Mouse (Mus musculus) testis, adult 2 months (tissue): ENCODE data around the gene Grap. TPM values are rescaled to one million over a fixed set of nuclear protein-coding genes. Genes with fewer than 3 reads are reported as not detected.
A peak's percentile ranks its signal among the peaks of the same experiment; 100 is the strongest.

ENCODE experiments used
- H3K27ac ChIP-seq: fragments of 200-500 bp; 2 replicates; pipeline ENCODE4 v1.5.1; 2012; ENCODE audit warnings: low read depth, low read length; ENCODE audit not compliant: control insufficient read depth, insufficient read depth
- H3K27me3 ChIP-seq: fragments of 200-500 bp; 2 replicates; pipeline ENCODE4 v1.6.1; 2012; ENCODE audit warnings: mild to moderate bottlenecking, low read length, moderate library complexity; ENCODE audit not compliant: control insufficient read depth, insufficient read depth
- H3K36me3 ChIP-seq: fragments of 200-500 bp; 2 replicates; pipeline ENCODE4 v1.6.1; 2012; ENCODE audit warnings: mild to moderate bottlenecking, low read length; ENCODE audit not compliant: control insufficient read depth, insufficient read depth
- H3K4me1 ChIP-seq: fragments of 200-500 bp; 2 replicates; pipeline ENCODE4 v1.6.1; 2012; ENCODE audit warnings: low read length; ENCODE audit not compliant: control insufficient read depth, insufficient read depth
- H3K4me3 ChIP-seq: fragments of 200-500 bp; 2 replicates; pipeline ENCODE4 v1.5.1; 2012; ENCODE audit warnings: low read depth, mild to moderate bottlenecking, low read length, moderate library complexity, mixed read lengths; ENCODE audit not compliant: control insufficient read depth
- CTCF ChIP-seq: fragments of 200-500 bp; IDR thresholded peaks from 2 replicates; pipeline ENCODE4 v1.5.1; 2012; ENCODE audit warnings: low read depth, mild to moderate bottlenecking, inconsistent platforms, low read length, moderate library complexity; ENCODE audit not compliant: control insufficient read depth, insufficient read depth, insufficient replicate concordance
- POLR2A ChIP-seq: fragments of 200-500 bp; IDR thresholded peaks from 2 replicates; pipeline ENCODE4 v1.6.1; 2012; ENCODE audit warnings: low read depth, mild to moderate bottlenecking, inconsistent platforms, low read length, moderate library complexity; ENCODE audit not compliant: control insufficient read depth
- polyA plus RNA-seq: library from polyadenylated mRNA; depleted of rRNA; stranded (reverse); fragments of >200 nt; gene quantifications from 2 replicates; pipeline ENCODE4 v1.2.3, GENCODE M21; 2012

Grap gene
- polyA plus RNA-seq, 1 experiment, result 2.2 TPM

- H3K4me1 ChIP-seq, result no peaks in the 10 kb centered on the region
- H3K27me3 ChIP-seq, result no peaks in the 10 kb centered on the region
- TF ChIP-seq CTCF, result no peak
- no peak for TF ChIP-seq POLR2A
- no peaks in the 10 kb centered on the region for H3K36me3 ChIP-seq
- no peak overlapping the region for H3K27ac ChIP-seq
- H3K4me3 ChIP-seq, result no peak overlapping the region
Observed at GRCm38 (mm10) chr11:61660806-61661392, 7.8 kb downstream of the Grap start.

GRCm38 (mm10) chr11:61662189-61662588 is 9.1 kb downstream of the Grap start:
- TF ChIP-seq CTCF, result no peak
- Histone ChIP-seq H3K27me3 (no peaks in the 10 kb centered on the region), H3K4me3 (no peak overlapping the region), H3K4me1 (no peaks in the 10 kb centered on the region), H3K27ac (no peak overlapping the region), H3K36me3 (no peaks in the 10 kb centered on the region)

GRCm38 (mm10) chr11:61665401-61665800 is 12.3 kb downstream of the Grap start:
- Histone ChIP-seq H3K27me3 (no peaks in the 10 kb centered on the region), H3K4me1 (no peaks in the 10 kb centered on the region; the same call in 1 of the 2 replicates), H3K27ac (no peak overlapping the region), H3K36me3 (no peaks in the 10 kb centered on the region), H3K4me3 (no peak overlapping the region)
- TF ChIP-seq CTCF (no peak), POLR2A (no peak)

- TF ChIP-seq CTCF (peak; percentile 75; the same call in 1 of the 2 replicates), POLR2A (no peak)
- Histone ChIP-seq H3K27ac (no peak overlapping the region), H3K4me3 (no peak overlapping the region), H3K27me3 (no peaks in the 10 kb centered on the region), H3K4me1 (no peaks in the 10 kb centered on the region; the same call in 1 of the 2 replicates), H3K36me3 (no peaks in the 10 kb centered on the region)
Observed at GRCm38 (mm10) chr11:61665991-61666799, 13.1 kb downstream of the Grap start.

GRCm38 (mm10) chr11:61667248-61667647 is 14.2 kb downstream of the Grap start:
- H3K27ac ChIP-seq, result no peak overlapping the region
- TF ChIP-seq CTCF (no peak), POLR2A (no peak)
- H3K27me3 ChIP-seq, result no peaks in the 10 kb centered on the region
- no peaks in the 10 kb centered on the region; the same call in 1 of the 2 replicates for H3K4me1 ChIP-seq
- H3K36me3 ChIP-seq, result no peaks in the 10 kb centered on the region
- no peak overlapping the region for H3K4me3 ChIP-seq

GRCm38 (mm10) chr11:61667782-61668181 is 14.7 kb downstream of the Grap start:
- TF ChIP-seq POLR2A (no peak), CTCF (no peak)
- H3K27ac ChIP-seq, result no peak overlapping the region
- H3K4me1 ChIP-seq, result no peaks in the 10 kb centered on the region; the same call in 1 of the 2 replicates
- H3K27me3 ChIP-seq, result no peaks in the 10 kb centered on the region
- H3K4me3 ChIP-seq, result no peak overlapping the region
- no peaks in the 10 kb centered on the region for H3K36me3 ChIP-seq

- Histone ChIP-seq H3K27me3 (no peaks in the 10 kb centered on the region), H3K4me3 (no peak overlapping the region), H3K36me3 (no peaks in the 10 kb centered on the region), H3K27ac (no peak overlapping the region), H3K4me1 (peaks cover 8% of the 10 kb centered on the region)
- TF ChIP-seq POLR2A (no peak), CTCF (no peak)
Observed at GRCm38 (mm10) chr11:61669492-61670490, 16.7 kb downstream of the Grap start.
